Mouse (Mus musculus) thymus, adult 2 months (tissue): ENCODE results near the gene Serp1. TPM values are rescaled to one million over a fixed set of nuclear protein-coding genes. Genes with fewer than 3 reads are reported as not detected.

Source experiments
- DNase-seq: peaks from one replicate; pipeline ENCODE4 v3.0.0; 2021
- H3K27ac ChIP-seq: fragments of 200-500 bp; 2 replicates; pipeline ENCODE4 v1.5.1; 2012; ENCODE audit warnings: low read length, control low read depth; ENCODE audit not compliant: control insufficient read depth, insufficient read depth
- H3K27me3 ChIP-seq: fragments of 200-500 bp; 2 replicates; pipeline ENCODE4 v1.6.1; 2012; ENCODE audit warnings: mild to moderate bottlenecking, low read length, moderate library complexity, mixed read lengths; ENCODE audit not compliant: control insufficient read depth, insufficient read depth
- H3K36me3 ChIP-seq: fragments of 200-500 bp; 2 replicates; pipeline ENCODE4 v1.6.1; 2012; ENCODE audit warnings: mild to moderate bottlenecking, low read length, moderate library complexity; ENCODE audit not compliant: control insufficient read depth, insufficient read depth
- H3K4me1 ChIP-seq: fragments of 200-500 bp; replicated peaks from 2 replicates; pipeline ENCODE4 v1.6.1; 2012; ENCODE audit warnings: low read length; ENCODE audit not compliant: control insufficient read depth, insufficient read depth
- H3K4me3 ChIP-seq: fragments of 200-500 bp; 2 replicates; pipeline ENCODE4 v1.5.1; 2012; ENCODE audit warnings: mild to moderate bottlenecking, low read length, control low read depth, moderate library complexity; ENCODE audit not compliant: control insufficient read depth, insufficient read depth
- CTCF ChIP-seq: fragments of 200-500 bp; IDR thresholded peaks from 2 replicates; pipeline ENCODE4 v1.5.1; 2012; ENCODE audit warnings: mild to moderate bottlenecking, control low read depth, low read length, moderate library complexity, borderline replicate concordance; ENCODE audit not compliant: control insufficient read depth, poor library complexity, insufficient read depth; ENCODE audit errors: extremely low read depth
- POLR2A ChIP-seq: fragments of 200-500 bp; IDR thresholded peaks from 2 replicates; pipeline ENCODE4 v1.6.1; 2012; ENCODE audit warnings: mild to moderate bottlenecking, low read length, control low read depth, moderate library complexity; ENCODE audit not compliant: control insufficient read depth, poor library complexity, insufficient read depth; ENCODE audit errors: extremely low read depth
- WGBS: fragments of 180-500 bp; shearing (Covaris S2); methylation state at CpG from one replicate; pipeline ENCODE4 v1.1.7; 2018; 5-methylcytosine and 5-hydroxymethylcytosine counted together
- polyA plus RNA-seq: library from polyadenylated mRNA; depleted of rRNA; stranded (reverse); fragments of >200 nt; gene quantifications from 2 replicates; pipeline ENCODE4 v1.2.3, GENCODE M21; 2012

Gene Serp1
- polyA plus RNA-seq, 1 experiment = 33.9 TPM

GRCm38 (mm10) chr3:58512740-58513139 is 13.0 kb downstream of the Serp1 start:
- no peak for DNase-seq
- Histone ChIP-seq H3K4me1 (peaks cover 4% of the 10 kb centered on the region; the same call in 1 of the 2 replicates), H3K4me3 (no peak overlapping the region), H3K36me3 (no peaks in the 10 kb centered on the region), H3K27ac (no peak overlapping the region), H3K27me3 (no peaks in the 10 kb centered on the region)
- no peak for TF ChIP-seq CTCF
- TF ChIP-seq POLR2A = no peak
- 92% methylated on average over 3 of the region's 3 CpGs for WGBS

- no peak for DNase-seq
These were observed 14.1 kb downstream of the Serp1 start for GRCm38 (mm10) chr3:58511581-58511980.

GRCm38 (mm10) chr3:58508020-58508750 is 17.5 kb downstream of the Serp1 start:
- H3K27ac ChIP-seq = no peak overlapping the region
- H3K4me1 ChIP-seq = no peaks in the 10 kb centered on the region
- DNase-seq = no peak
- H3K36me3 ChIP-seq = no peaks in the 10 kb centered on the region
- WGBS = 39% methylated on average over 7 of the region's 7 CpGs
- no peak overlapping the region for H3K4me3 ChIP-seq
- H3K27me3 ChIP-seq = no peaks in the 10 kb centered on the region
- TF ChIP-seq CTCF (no peak), POLR2A (no peak)

More at GRCm38 (mm10) chr3:58511581-58511980, 14.1 kb downstream of the Serp1 start:
- Histone ChIP-seq H3K27me3 (no peaks in the 10 kb centered on the region), H3K27ac (no peak overlapping the region), H3K4me1 (no peaks in the 10 kb centered on the region), H3K36me3 (no peaks in the 10 kb centered on the region), H3K4me3 (no peak overlapping the region)
- TF ChIP-seq POLR2A (no peak), CTCF (no peak)

- Histone ChIP-seq H3K36me3 (no peaks in the 10 kb centered on the region), H3K4me1 (peaks cover 4% of the 10 kb centered on the region), H3K27ac (no peak overlapping the region), H3K27me3 (no peaks in the 10 kb centered on the region), H3K4me3 (no peak overlapping the region)
- no peak for DNase-seq
- TF ChIP-seq POLR2A (no peak), CTCF (no peak)
These were observed 21.0 kb downstream of the Serp1 start for GRCm38 (mm10) chr3:58504676-58505075.

GRCm38 (mm10) chr3:58503720-58504333 is 21.9 kb downstream of the Serp1 start:
- Histone ChIP-seq H3K4me3 (no peak overlapping the region), H3K4me1 (peaks cover 4% of the 10 kb centered on the region), H3K36me3 (no peaks in the 10 kb centered on the region), H3K27ac (no peak overlapping the region), H3K27me3 (no peaks in the 10 kb centered on the region)
- 91% methylated on average over 3 of the region's 3 CpGs for WGBS
- TF ChIP-seq POLR2A (no peak), CTCF (no peak)
- no peak for DNase-seq

GRCm38 (mm10) chr3:58501961-58502360 is 23.7 kb downstream of the Serp1 start:
- Histone ChIP-seq H3K27ac (no peak overlapping the region), H3K36me3 (no peaks in the 10 kb centered on the region), H3K4me1 (peaks cover 4% of the 10 kb centered on the region), H3K27me3 (no peaks in the 10 kb centered on the region), H3K4me3 (no peak overlapping the region)
- no peak for DNase-seq
- TF ChIP-seq POLR2A (no peak), CTCF (no peak)
- 2% methylated on average over 2 of the region's 2 CpGs for WGBS
